Comparison of ENCODE assay signal across 8 mouse cellular contexts in the genomic region with DNA sequence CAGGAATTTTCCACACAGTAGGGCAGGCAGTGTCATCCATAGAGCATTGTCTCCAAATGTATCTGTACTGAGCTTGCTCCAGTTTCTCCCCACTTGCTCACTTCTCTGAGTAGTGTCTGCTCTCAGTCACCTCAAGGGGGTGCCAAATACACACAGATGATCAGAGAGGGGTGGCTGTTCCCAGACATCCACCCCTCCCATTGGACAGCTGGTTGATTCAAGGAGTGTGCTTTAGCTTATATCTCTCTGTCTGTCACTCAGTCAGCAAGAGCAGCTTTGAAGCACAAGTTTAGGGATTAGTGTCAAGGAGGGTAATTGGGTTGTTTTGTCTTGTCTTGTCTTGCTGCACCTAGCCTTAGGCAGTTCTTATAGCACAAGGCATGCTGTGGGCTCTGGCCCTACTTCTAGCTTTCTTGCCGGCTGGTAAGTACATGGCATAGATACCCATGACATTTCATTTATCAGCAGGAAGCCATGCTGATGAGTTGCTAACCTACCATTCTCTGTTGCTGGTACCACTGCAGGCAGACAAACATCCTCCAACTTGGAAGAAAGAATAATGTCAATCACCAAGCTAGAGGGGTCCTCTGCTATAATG.
A peak's percentile ranks its signal among the peaks of the same experiment; 100 is the strongest.
DNase-seq lines count a peak whose midpoint lies in the region; ATAC-seq and TF ChIP-seq lines count a peak whose summit lies in the region.

No protein-coding gene starts in this region.

- no peak overlapping the region for H3K9ac ChIP-seq in heart, postnatal 0 days (replicated peaks; ENCODE audit: low read depth, low read length)
- no peak overlapping the region for H3K9ac ChIP-seq in lung, embryonic 14.5 days

- H3K4me2 ChIP-seq in heart, postnatal 0 days (ENCODE audit: low read depth, low read length): no peak overlapping the region
- no peak overlapping the region for H3K4me2 ChIP-seq in lung, embryonic 14.5 days

- H3K4me3 ChIP-seq in heart, postnatal 0 days (ENCODE audit: low read depth, low read length): no peak overlapping the region
- H3K4me3 ChIP-seq in lung, embryonic 14.5 days (ENCODE audit: low read depth, low read length): no peak overlapping the region

- WGBS in heart, postnatal 0 days: 35% methylated on average over 1 of the region's 1 CpGs
- WGBS in lung, embryonic 14.5 days: 45% methylated on average over 1 of the region's 1 CpGs

- intact Hi-C loops in gastrocnemius, postnatal 14 days (cut with DNase I; ENCODE audit: low total_unique reads): no loop called here

- peak; percentile 69 for TF ChIP-seq CTCF in heart, postnatal 0 days (IDR thresholded peaks at IDR 0.05; ENCODE audit: low read depth)
- peak; percentile 75 for TF ChIP-seq CTCF in lung, embryonic 14.5 days (IDR thresholded peaks at IDR 0.05; ENCODE audit: low read depth)

- H3K27ac ChIP-seq in heart, postnatal 0 days (ENCODE audit: low read depth): no peak overlapping the region
- H3K27ac ChIP-seq in lung, embryonic 14.5 days (ENCODE audit: low read depth): no peak overlapping the region

- H3K36me3 ChIP-seq in heart, postnatal 0 days (replicated peaks; ENCODE audit: control insufficient read depth, insufficient read depth, low read length): no peaks in the 10 kb centered on the region
- H3K36me3 ChIP-seq in lung, embryonic 14.5 days (ENCODE audit: insufficient read depth): no peaks in the 10 kb centered on the region

- no peaks in the 10 kb centered on the region for H3K9me3 ChIP-seq in heart, postnatal 0 days (replicated peaks; ENCODE audit: control insufficient read depth, low read length)
- H3K9me3 ChIP-seq in lung, embryonic 14.5 days (ENCODE audit: low read depth, low read length): no peaks in the 10 kb centered on the region

- no peaks in the 10 kb centered on the region for H3K4me1 ChIP-seq in heart, postnatal 0 days (ENCODE audit: control insufficient read depth, insufficient read depth)
- H3K4me1 ChIP-seq in lung, embryonic 14.5 days (ENCODE audit: insufficient read depth): no peaks in the 10 kb centered on the region

- ATAC-seq in heart, postnatal 0 days (ENCODE audit: insufficient read depth, low read depth): peak; percentile 60
- peak; percentile 92 for ATAC-seq in lung, embryonic 14.5 days (ENCODE audit: insufficient read depth)

- DNase-seq in CD4-positive, CD25-positive, alpha-beta regulatory T cell, adult 2 months (ENCODE audit: low read depth, low spot score): peak; percentile 83
- peak; percentile 32 for DNase-seq in adipocyte (ENCODE audit: low spot score)
- peak; percentile 72 for DNase-seq in embryo, embryonic 11 days
- peak; percentile 72 for DNase-seq in heart, postnatal 0 days (ENCODE audit: low spot score)
- peak; percentile 41 for DNase-seq in layer of hippocampus, adult 11-12 months (ENCODE audit: low spot score)
- DNase-seq in lung, embryonic 14.5 days: peak; percentile 78
- peak; percentile 46 for DNase-seq in retina, adult 2 months (ENCODE audit: low read depth, low spot score)
- no peak for DNase-seq in gastrocnemius, postnatal 14 days

- H3K27me3 ChIP-seq in heart, postnatal 0 days (ENCODE audit: control insufficient read depth, insufficient read depth, low read length): no peaks in the 10 kb centered on the region
- no peaks in the 10 kb centered on the region for H3K27me3 ChIP-seq in lung, embryonic 14.5 days (ENCODE audit: insufficient read depth, low read length)

- no peak for TF ChIP-seq EP300 in heart, postnatal 0 days (IDR thresholded peaks at IDR 0.05; ENCODE audit: low read depth)
